Mouse (Mus musculus): ENCODE data around the gene Vmn2r106. TPM values are rescaled to one million over a fixed set of nuclear protein-coding genes. Genes with fewer than 3 reads are reported as not detected.

Vmn2r106 gene
- not detected in 2 replicates for polyA plus RNA-seq (2014; fragmentation: Nextera tagmentation; extraction: Ambion mirVana)

DNA sequence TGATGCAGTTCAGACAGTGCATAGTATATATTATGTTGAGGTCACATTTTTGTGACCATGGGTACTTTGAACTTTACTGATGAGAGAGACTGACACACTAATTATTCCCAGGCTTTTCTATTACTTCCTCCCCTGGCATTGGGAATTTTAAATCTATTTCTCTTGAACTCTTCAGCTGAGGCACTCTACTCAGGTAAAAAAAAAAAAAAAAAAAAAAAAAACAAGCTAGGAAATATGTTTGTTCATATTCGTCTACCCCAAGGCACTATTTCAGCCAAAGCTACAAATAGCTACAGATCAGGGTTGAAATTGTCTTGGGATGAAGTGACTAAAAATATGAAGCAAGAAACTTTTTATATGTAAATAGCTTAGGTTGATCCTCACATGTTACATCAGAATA is at the start of gene Vmn2r106:
Vmn2r106 (minus strand) TSS at position 101 of the 400 bp plus-strand sequence.
- Histone ChIP-seq H3K27me3 (ENCODE audit: control insufficient read depth, insufficient read depth, low read length) (no peaks in the 10 kb centered on the region), H3K9me3 (ENCODE audit: control insufficient read depth, low read length) (no peaks in the 10 kb centered on the region), H3K4me3 (ENCODE audit: low read depth, low read length) (no peak within 1 kb of the TSS), H3K4me2 (ENCODE audit: low read depth, severe bottlenecking) (no peak within 1 kb of the TSS), H3K36me3 (ENCODE audit: control insufficient read depth, insufficient read depth, low read length) (no peaks in the 10 kb centered on the region), H3K4me1 (ENCODE audit: control insufficient read depth, insufficient read depth, low read length) (no peaks in the 10 kb centered on the region), H3K9ac (ENCODE audit: low read length) (no peak within 1 kb of the TSS), H3K27ac (replicated peaks; ENCODE audit: low read depth, low read length) (no peak within 1 kb of the TSS)
- 83% methylated on average over 1 of the region's 1 CpGs for WGBS
- ATAC-seq (ENCODE audit: insufficient number of reproducible peaks, low FRiP score, low TSS enrichment, low read depth) (no peak), DNase-seq (ENCODE audit: low spot score) (no peak)

DNA sequence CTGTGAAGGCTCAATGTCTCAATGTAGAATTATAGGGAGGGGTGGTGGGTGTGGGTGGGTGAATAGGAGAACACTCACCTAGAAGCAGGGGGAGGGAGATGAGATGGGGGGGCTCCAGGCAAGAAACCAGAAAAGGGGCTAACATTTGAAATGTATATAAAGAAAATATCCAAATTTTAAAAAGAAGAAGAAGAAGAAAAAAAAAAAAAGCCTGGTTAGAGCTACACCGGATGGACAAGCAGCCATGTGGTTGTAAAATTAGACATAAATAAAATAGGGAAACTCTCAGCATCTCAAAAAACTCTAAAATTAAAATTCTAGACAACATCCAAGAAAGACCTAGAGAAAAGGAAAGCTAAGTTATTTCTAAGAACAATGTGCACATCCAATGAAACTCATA is 20.4 kb upstream of the Vmn2r106 start:
- DNase-seq (ENCODE audit: low spot score) (no peak), ATAC-seq (ENCODE audit: insufficient number of reproducible peaks, low FRiP score, low TSS enrichment, low read depth) (no peak)
- no peaks in the 10 kb centered on the region for H3K36me3 ChIP-seq (ENCODE audit: control insufficient read depth, insufficient read depth, low read length)
- no peaks in the 10 kb centered on the region; the same call in 1 of the 2 replicates for H3K9me3 ChIP-seq (ENCODE audit: control insufficient read depth, low read length)
- no peak overlapping the region for H3K9ac ChIP-seq (ENCODE audit: low read length)
- no peaks in the 10 kb centered on the region for H3K4me1 ChIP-seq (ENCODE audit: control insufficient read depth, insufficient read depth, low read length)
- H3K27ac ChIP-seq (replicated peaks; ENCODE audit: low read depth, low read length) = no peak overlapping the region
- WGBS = 85% methylated on average over 1 of the region's 1 CpGs
- no peaks in the 10 kb centered on the region for H3K27me3 ChIP-seq (ENCODE audit: control insufficient read depth, insufficient read depth, low read length)
- H3K4me3 ChIP-seq (ENCODE audit: low read depth, low read length) = no peak overlapping the region
- no peak overlapping the region for H3K4me2 ChIP-seq (ENCODE audit: low read depth, severe bottlenecking)

DNA sequence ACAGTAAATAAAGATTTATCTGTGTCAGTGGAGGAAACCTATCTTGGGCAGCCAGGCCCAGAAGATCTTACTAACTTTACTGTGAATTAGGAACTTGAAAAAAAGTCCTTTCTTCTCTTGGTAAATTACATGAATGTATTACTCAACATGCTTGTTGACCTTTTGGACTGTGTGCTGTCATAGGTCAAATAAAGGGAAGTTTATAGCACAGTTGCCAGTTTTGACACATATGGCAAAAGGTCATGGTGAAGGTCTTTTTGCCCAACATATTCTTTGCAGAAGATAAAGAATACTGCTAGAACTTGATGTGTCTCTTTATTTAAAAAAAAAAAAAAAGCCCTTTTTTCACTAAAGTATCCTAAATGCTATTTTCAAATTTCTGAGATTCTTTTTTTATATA is 1.6 kb upstream of the Vmn2r106 start:
- no peak overlapping the region for H3K9ac ChIP-seq (ENCODE audit: low read length)
- DNase-seq (ENCODE audit: low spot score) (no peak), ATAC-seq (ENCODE audit: insufficient number of reproducible peaks, low FRiP score, low TSS enrichment, low read depth) (no peak)
- no peak overlapping the region for H3K4me2 ChIP-seq (ENCODE audit: low read depth, severe bottlenecking)
- no peaks in the 10 kb centered on the region for H3K9me3 ChIP-seq (ENCODE audit: control insufficient read depth, low read length)
- no peaks in the 10 kb centered on the region for H3K4me1 ChIP-seq (ENCODE audit: control insufficient read depth, insufficient read depth, low read length)
- H3K27me3 ChIP-seq (ENCODE audit: control insufficient read depth, insufficient read depth, low read length) = no peaks in the 10 kb centered on the region
- H3K36me3 ChIP-seq (ENCODE audit: control insufficient read depth, insufficient read depth, low read length) = no peaks in the 10 kb centered on the region
- H3K27ac ChIP-seq (replicated peaks; ENCODE audit: low read depth, low read length) = no peak overlapping the region
- H3K4me3 ChIP-seq (ENCODE audit: low read depth, low read length) = no peak overlapping the region

DNA sequence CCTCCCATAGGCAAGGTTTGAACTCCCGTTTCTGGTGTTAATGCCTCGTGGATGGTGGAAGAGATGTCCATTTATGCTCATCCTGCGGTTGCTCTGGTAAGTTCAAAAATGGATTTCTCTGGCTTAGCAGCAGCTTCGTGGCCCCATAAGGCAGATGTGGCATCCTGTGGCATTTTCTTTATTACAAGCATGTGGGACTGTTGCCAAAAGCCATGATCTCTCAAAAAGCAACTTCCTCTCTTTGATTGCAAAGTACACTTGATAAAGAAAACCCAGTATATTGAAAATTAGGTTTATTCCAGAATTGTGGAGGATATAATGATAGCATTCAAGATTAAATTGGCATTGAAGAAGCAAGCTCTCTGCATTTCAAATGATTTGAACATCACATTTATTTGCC is 29.8 kb downstream of the Vmn2r106 start:
- Histone ChIP-seq H3K4me2 (ENCODE audit: low read depth, severe bottlenecking) (no peak overlapping the region), H3K27me3 (ENCODE audit: control insufficient read depth, insufficient read depth, low read length) (no peaks in the 10 kb centered on the region), H3K9me3 (ENCODE audit: control insufficient read depth, low read length) (no peaks in the 10 kb centered on the region; the same call in 1 of the 2 replicates), H3K4me3 (ENCODE audit: low read depth, low read length) (no peak overlapping the region), H3K9ac (ENCODE audit: low read length) (no peak overlapping the region), H3K36me3 (ENCODE audit: control insufficient read depth, insufficient read depth, low read length) (no peaks in the 10 kb centered on the region), H3K27ac (replicated peaks; ENCODE audit: low read depth, low read length) (no peak overlapping the region), H3K4me1 (ENCODE audit: control insufficient read depth, insufficient read depth, low read length) (no peaks in the 10 kb centered on the region)
- DNase-seq (ENCODE audit: low spot score) = no peak
- no peak for ATAC-seq (ENCODE audit: insufficient number of reproducible peaks, low FRiP score, low TSS enrichment, low read depth)
- 81% methylated on average over 4 of the region's 4 CpGs for WGBS

DNA sequence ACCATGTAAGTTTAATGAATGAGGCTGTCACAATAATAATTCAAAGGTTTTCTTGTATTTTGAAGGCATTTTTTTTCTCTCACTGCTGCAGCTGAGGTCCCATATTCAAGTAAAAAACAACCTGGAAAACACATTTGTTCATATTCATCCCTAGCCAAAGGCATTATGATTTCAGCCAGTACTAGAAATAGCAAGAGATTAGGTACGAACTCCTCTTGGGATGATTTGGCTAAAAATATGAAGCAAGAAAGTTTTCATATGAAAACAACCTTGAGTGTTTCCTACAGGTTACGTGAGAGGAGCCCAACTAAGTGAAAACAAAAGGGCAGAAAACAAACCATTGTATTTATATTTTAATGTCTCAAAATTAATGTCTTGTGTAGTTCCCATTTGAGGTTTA is 50.4 kb downstream of the Vmn2r106 start, which contains the start of gene Vmn2r105:
Vmn2r105 (minus strand) TSS at position 101 of the 400 bp plus-strand sequence.
- no peaks in the 10 kb centered on the region for H3K36me3 ChIP-seq (ENCODE audit: control insufficient read depth, insufficient read depth, low read length)
- no peak for DNase-seq (ENCODE audit: low spot score)
- no peak within 1 kb of the TSS for H3K9ac ChIP-seq (ENCODE audit: low read length)
- no peak within 1 kb of the TSS for H3K4me2 ChIP-seq (ENCODE audit: low read depth, severe bottlenecking)
- no peaks in the 10 kb centered on the region for H3K27me3 ChIP-seq (ENCODE audit: control insufficient read depth, insufficient read depth, low read length)
- no peak within 1 kb of the TSS for H3K4me3 ChIP-seq (ENCODE audit: low read depth, low read length)
- no peaks in the 10 kb centered on the region for H3K4me1 ChIP-seq (ENCODE audit: control insufficient read depth, insufficient read depth, low read length)
- H3K27ac ChIP-seq (replicated peaks; ENCODE audit: low read depth, low read length) = no peak within 1 kb of the TSS
- no peaks in the 10 kb centered on the region for H3K9me3 ChIP-seq (ENCODE audit: control insufficient read depth, low read length)
- WGBS = 82% methylated on average over 2 of the region's 2 CpGs
- ATAC-seq (ENCODE audit: insufficient number of reproducible peaks, low FRiP score, low TSS enrichment, low read depth) = no peak

Other genes starting within 250 kb of the Vmn2r106 start
- gene Vmn2r104, start 237.2 kb downstream of the Vmn2r106 start, polyA plus RNA-seq (2014; fragmentation: Nextera tagmentation; extraction: Ambion mirVana) = not detected in 2 replicates
- gene Fpr-rs7, start 171.3 kb downstream of the Vmn2r106 start, polyA plus RNA-seq (2014; fragmentation: Nextera tagmentation; extraction: Ambion mirVana) = not detected in 2 replicates
- gene Fpr-rs6, start 102.5 kb downstream of the Vmn2r106 start, polyA plus RNA-seq (2014; fragmentation: Nextera tagmentation; extraction: Ambion mirVana) = not detected in 2 replicates
- not detected in 2 replicates for gene Vmn2r105, start 50.5 kb downstream of the Vmn2r106 start, polyA plus RNA-seq (2014; fragmentation: Nextera tagmentation; extraction: Ambion mirVana)
- gene Vmn2r107, start 59.7 kb upstream of the Vmn2r106 start, polyA plus RNA-seq (2014; fragmentation: Nextera tagmentation; extraction: Ambion mirVana) = not detected in 2 replicates
- not detected in 2 replicates for gene Vmn1r224, start 128.6 kb upstream of the Vmn2r106 start, polyA plus RNA-seq (2014; fragmentation: Nextera tagmentation; extraction: Ambion mirVana)
- gene Vmn2r108, start 195.8 kb upstream of the Vmn2r106 start, polyA plus RNA-seq (2014; fragmentation: Nextera tagmentation; extraction: Ambion mirVana) = not detected in 2 replicates
- not detected in 2 replicates for gene Vmn1r225, start 212.6 kb upstream of the Vmn2r106 start, polyA plus RNA-seq (2014; fragmentation: Nextera tagmentation; extraction: Ambion mirVana)